Mouse (Mus musculus) intestine, embryonic 16.5 days (tissue): Measurements from ENCODE around the gene Cyfip2. TPM values are rescaled to one million over a fixed set of nuclear protein-coding genes. Genes with fewer than 3 reads are reported as not detected.
"Not testable (repeated sequence)": the region's sequence is repeated elsewhere in the genome, so short reads cannot be mapped to it uniquely, and the experiment has no call there.

Experiments
- ATAC-seq: fragments of 200-750 bp; cut with Nextera tagmentation; 2 replicates; pipeline ENCODE4 v1.8.0; 2017; ENCODE audit warnings: moderate TSS enrichment, moderate library complexity
- H3K27ac ChIP-seq: fragments of 300-500 bp; sonication (generic); 2 replicates; pipeline ENCODE4 v1.5.1; 2014; ENCODE audit warnings: mild to moderate bottlenecking, low read length
- H3K27me3 ChIP-seq: fragments of 300-500 bp; sonication (generic); replicated peaks from 2 replicates; pipeline ENCODE4 v1.6.1; 2014; ENCODE audit warnings: low read length, control low read depth, mixed read lengths; ENCODE audit not compliant: control insufficient read depth, insufficient read depth
- H3K36me3 ChIP-seq: fragments of 300-500 bp; sonication (generic); 2 replicates; pipeline ENCODE4 v1.6.1; 2014; ENCODE audit warnings: low read length, control low read depth; ENCODE audit not compliant: control insufficient read depth, insufficient read depth
- H3K4me1 ChIP-seq: fragments of 300-500 bp; sonication (generic); 2 replicates; pipeline ENCODE4 v1.6.1; 2014; ENCODE audit warnings: low read length, control low read depth, mixed read lengths; ENCODE audit not compliant: control insufficient read depth, insufficient read depth
- H3K4me2 ChIP-seq: fragments of 300-500 bp; sonication (generic); 2 replicates; pipeline ENCODE4 v1.6.1; 2014; ENCODE audit warnings: low read depth, low read length, control low read depth
- H3K4me3 ChIP-seq: fragments of 300-500 bp; sonication (generic); 2 replicates; pipeline ENCODE4 v1.5.1; 2014; ENCODE audit warnings: mild to moderate bottlenecking, low read length
- H3K9ac ChIP-seq: fragments of 300-500 bp; sonication (generic); 2 replicates; pipeline ENCODE4 v1.6.1; 2014; ENCODE audit warnings: low read depth, low read length
- H3K9me3 ChIP-seq: fragments of 300-500 bp; sonication (generic); 2 replicates; pipeline ENCODE4 v1.6.1; 2016; ENCODE audit warnings: low read length, control low read depth; ENCODE audit not compliant: control insufficient read depth
- WGBS: fragments of 180-500 bp; shearing (Covaris S2); extraction: QIAGEN DNeasy Blood & Tissue Kit; methylation state at CpG from one replicate; pipeline ENCODE4 v1.1.7; 2014; 5-methylcytosine and 5-hydroxymethylcytosine counted together
- polyA plus RNA-seq: library from polyadenylated mRNA; unstranded; fragments of >200 nt; fragmentation: Nextera tagmentation; extraction: Ambion mirVana; gene quantifications from 2 replicates; pipeline ENCODE4 v1.2.1, GENCODE M21; 2015

Cyfip2 gene
- polyA plus RNA-seq, 1 experiment from 2014 or later: 5.7 TPM

- Histone ChIP-seq H3K9ac (no peak overlapping the region), H3K4me3 (no peak overlapping the region), H3K36me3 (no peaks in the 10 kb centered on the region), H3K4me1 (peaks cover 13% of the 10 kb centered on the region), H3K27me3 (no peaks in the 10 kb centered on the region), H3K27ac (peak overlapping the region; percentile 3; the same call in 1 of the 2 replicates), H3K4me2 (no peak overlapping the region), H3K9me3 (no peaks in the 10 kb centered on the region)
- ATAC-seq: no peak
- 54% methylated on average over 20 of the region's 20 CpGs for WGBS
Measured at GRCm38 (mm10) chr11:46201636-46202546, 110.8 kb downstream of the Cyfip2 start.

- no peaks in the 10 kb centered on the region for H3K27me3 ChIP-seq
- peaks cover 4% of the 10 kb centered on the region; the same call in 1 of the 2 replicates for H3K4me1 ChIP-seq
- no peaks in the 10 kb centered on the region for H3K9me3 ChIP-seq
- no peak overlapping the region for H3K4me3 ChIP-seq
- H3K27ac ChIP-seq: no peak overlapping the region
- WGBS: 87% methylated on average over 11 of the region's 11 CpGs
- ATAC-seq: no peak
- H3K4me2 ChIP-seq: no peak overlapping the region
- no peak overlapping the region for H3K9ac ChIP-seq
- H3K36me3 ChIP-seq: no peaks in the 10 kb centered on the region
Measured at GRCm38 (mm10) chr11:46200664-46201063, 112.0 kb downstream of the Cyfip2 start.

- Histone ChIP-seq H3K9ac (no peak overlapping the region), H3K4me3 (no peak overlapping the region), H3K36me3 (no peaks in the 10 kb centered on the region), H3K4me1 (no peaks in the 10 kb centered on the region), H3K27ac (no peak overlapping the region), H3K9me3 (no peaks in the 10 kb centered on the region), H3K27me3 (no peaks in the 10 kb centered on the region), H3K4me2 (no peak overlapping the region)
- WGBS: 57% methylated on average over 4 of the region's 4 CpGs
- ATAC-seq: 0 out of 2 replicates have a peak, but pooled peaks have one; percentile 9
Measured at GRCm38 (mm10) chr11:46194175-46194574, 118.5 kb downstream of the Cyfip2 start.

- no peaks in the 10 kb centered on the region for H3K4me1 ChIP-seq
- H3K36me3 ChIP-seq: no peaks in the 10 kb centered on the region
- H3K9me3 ChIP-seq: no peaks in the 10 kb centered on the region
- H3K4me3 ChIP-seq: no peak overlapping the region
- no peak overlapping the region for H3K27ac ChIP-seq
- WGBS: 60% methylated on average over 2 of the region's 2 CpGs
- no peak for ATAC-seq
- no peak overlapping the region for H3K4me2 ChIP-seq
- no peak overlapping the region for H3K9ac ChIP-seq
- no peaks in the 10 kb centered on the region for H3K27me3 ChIP-seq
Measured at GRCm38 (mm10) chr11:46188283-46188682, 124.4 kb downstream of the Cyfip2 start.

- Histone ChIP-seq H3K36me3 (no peaks in the 10 kb centered on the region), H3K27me3 (no peaks in the 10 kb centered on the region), H3K4me1 (no peaks in the 10 kb centered on the region), H3K4me3 (no peak overlapping the region), H3K4me2 (no peak overlapping the region), H3K27ac (no peak overlapping the region), H3K9me3 (no peaks in the 10 kb centered on the region), H3K9ac (no peak overlapping the region)
- ATAC-seq: no peak
- 31% methylated on average over 4 of the region's 4 CpGs for WGBS
Measured at GRCm38 (mm10) chr11:46185486-46185885, 127.2 kb downstream of the Cyfip2 start.

GRCm38 (mm10) chr11:46184946-46185345 lies 127.7 kb downstream of the Cyfip2 start:
- H3K4me1 ChIP-seq: no peaks in the 10 kb centered on the region
- no peak overlapping the region for H3K27ac ChIP-seq
- H3K36me3 ChIP-seq: no peaks in the 10 kb centered on the region
- H3K27me3 ChIP-seq: no peaks in the 10 kb centered on the region
- 89% methylated on average over 3 of the region's 3 CpGs for WGBS
- H3K4me2 ChIP-seq: no peak overlapping the region
- no peak overlapping the region for H3K4me3 ChIP-seq
- H3K9ac ChIP-seq: no peak overlapping the region
- H3K9me3 ChIP-seq: no peaks in the 10 kb centered on the region
- ATAC-seq: no peak

- not testable (repeated sequence) for H3K36me3 ChIP-seq, H3K4me2 ChIP-seq, H3K27ac ChIP-seq, H3K4me1 ChIP-seq, ATAC-seq, H3K9me3 ChIP-seq, H3K27me3 ChIP-seq, H3K9ac ChIP-seq, H3K4me3 ChIP-seq
- 83% methylated on average over 1 of the region's 1 CpGs for WGBS
Measured at GRCm38 (mm10) chr11:46182031-46182430, 130.6 kb downstream of the Cyfip2 start.

- Histone ChIP-seq H3K4me3 (no peak overlapping the region), H3K27ac (no peak overlapping the region), H3K36me3 (no peaks in the 10 kb centered on the region), H3K4me2 (no peak overlapping the region), H3K27me3 (no peaks in the 10 kb centered on the region), H3K4me1 (no peaks in the 10 kb centered on the region), H3K9ac (no peak overlapping the region), H3K9me3 (no peaks in the 10 kb centered on the region)
- no peak for ATAC-seq
- WGBS: 77% methylated on average over 10 of the region's 10 CpGs
Measured at GRCm38 (mm10) chr11:46177246-46178043, 135.2 kb downstream of the Cyfip2 start.

- H3K4me2 ChIP-seq: no peak overlapping the region
- no peaks in the 10 kb centered on the region for H3K27me3 ChIP-seq
- H3K36me3 ChIP-seq: no peaks in the 10 kb centered on the region
- ATAC-seq: no peak
- H3K9ac ChIP-seq: no peak overlapping the region
- 85% methylated on average over 6 of the region's 6 CpGs for WGBS
- no peak overlapping the region for H3K27ac ChIP-seq
- H3K4me3 ChIP-seq: no peak overlapping the region
- H3K9me3 ChIP-seq: no peaks in the 10 kb centered on the region
- H3K4me1 ChIP-seq: no peaks in the 10 kb centered on the region
Measured at GRCm38 (mm10) chr11:46176155-46176554, 136.5 kb downstream of the Cyfip2 start.
